Mouse (Mus musculus) MEL (cell line): ENCODE data around the gene Tiam1. TPM values are rescaled to one million over a fixed set of nuclear protein-coding genes. Genes with fewer than 3 reads are reported as not detected.

Experiments used
- DNase-seq: peaks from one replicate; pipeline ENCODE4 v3.0.0; 2011; ENCODE audit warnings: low read depth, low spot score
- H3K27ac ChIP-seq: 2 replicates; pipeline ENCODE4 v1.5.1; 2012; ENCODE audit warnings: low read depth, mild to moderate bottlenecking, control low read depth, low read length, moderate library complexity; ENCODE audit not compliant: control insufficient read depth
- H3K27me3 ChIP-seq, 2 experiments: fragments of 150-350 bp in 1 of 2; sonication (generic) in 1 of 2; 2 replicates each; pipeline ENCODE4 v1.6.1; 2012; ENCODE audit warnings: low read length in 2 of 2, mild to moderate bottlenecking in 2 of 2, improper control_type of control experiment in 1 of 2, moderate library complexity in 1 of 2; ENCODE audit not compliant: insufficient read depth in 2 of 2, control insufficient read depth in 1 of 2
- H3K36me3 ChIP-seq, 2 experiments: 2 replicates each; pipeline ENCODE4 v1.6.1; 2012 to 2014; ENCODE audit warnings: low read length in 2 of 2, improper control_type of control experiment in 1 of 2, inconsistent platforms in 1 of 2, mild to moderate bottlenecking in 1 of 2; ENCODE audit not compliant: insufficient read depth in 2 of 2, control insufficient read depth in 1 of 2
- H3K4me1 ChIP-seq, 2 experiments: fragments of 150-350 bp in 1 of 2; sonication (generic) in 1 of 2; 2 replicates each; pipeline ENCODE4 v1.6.1; 2012; ENCODE audit warnings: low read length in 2 of 2, improper control_type of control experiment in 1 of 2, mild to moderate bottlenecking in 1 of 2; ENCODE audit not compliant: insufficient read depth in 2 of 2, control insufficient read depth in 1 of 2
- H3K4me3 ChIP-seq, 2 experiments: fragments of 150-350 bp in 1 of 2; sonication (generic) in 1 of 2; 2 replicates each; pipeline ENCODE4 v1.5.1; 2012; ENCODE audit warnings: low read depth in 2 of 2, low read length in 2 of 2, mild to moderate bottlenecking in 2 of 2, moderate library complexity in 2 of 2, control low read depth in 1 of 2, improper control_type of control experiment in 1 of 2; ENCODE audit not compliant: control insufficient read depth in 1 of 2, insufficient read depth in 1 of 2
- H3K79me2 ChIP-seq: 2 replicates; pipeline ENCODE4 v1.6.1; 2012; ENCODE audit warnings: mild to moderate bottlenecking, low read length, moderate library complexity; ENCODE audit not compliant: control insufficient read depth, poor library complexity, insufficient read depth
- H3K9ac ChIP-seq: 2 replicates; pipeline ENCODE4 v1.6.1; 2012; ENCODE audit warnings: low read depth, mild to moderate bottlenecking, control low read depth, low read length, moderate library complexity; ENCODE audit not compliant: control insufficient read depth, poor library complexity, severe bottlenecking
- H3K9me3 ChIP-seq: fragments of 150-350 bp; sonication (generic); replicated peaks from 2 replicates; pipeline ENCODE4 v1.6.1; 2012; ENCODE audit warnings: mild to moderate bottlenecking, low read length, improper control_type of control experiment, moderate library complexity; ENCODE audit not compliant: insufficient read depth
- BHLHE40 ChIP-seq: IDR thresholded peaks from 2 replicates; pipeline ENCODE4 v1.6.1; 2012; ENCODE audit warnings: low read depth, mild to moderate bottlenecking, inconsistent platforms, low read length, improper control_type of control experiment, borderline replicate concordance
- CHD1 ChIP-seq: IDR thresholded peaks from 2 replicates; pipeline ENCODE4 v1.6.1; 2012; ENCODE audit warnings: low read depth, mild to moderate bottlenecking, inconsistent platforms, low read length, improper control_type of control experiment
- EP300 ChIP-seq, 2 experiments: IDR thresholded peaks; 2 replicates each; pipeline ENCODE4 v1.6.1; 2011; ENCODE audit warnings: improper control_type of control experiment in 2 of 2, low read length in 2 of 2, low read depth in 1 of 2, mild to moderate bottlenecking in 1 of 2
- GABPA ChIP-seq: IDR thresholded peaks from 2 replicates; pipeline ENCODE4 v1.6.1; 2012; ENCODE audit warnings: low read depth, mild to moderate bottlenecking, inconsistent platforms, low read length, improper control_type of control experiment, moderate library complexity
- HCFC1 ChIP-seq: IDR thresholded peaks from 2 replicates; pipeline ENCODE4 v1.6.1; 2012; ENCODE audit warnings: low read depth, mild to moderate bottlenecking, inconsistent platforms, low read length, improper control_type of control experiment, moderate library complexity
- MAFK ChIP-seq: IDR thresholded peaks from 2 replicates; pipeline ENCODE4 v1.6.1; 2011; ENCODE audit warnings: low read depth, mild to moderate bottlenecking, low read length, improper control_type of control experiment, borderline replicate concordance
- MAZ ChIP-seq: IDR thresholded peaks from 2 replicates; pipeline ENCODE4 v1.6.1; 2012; ENCODE audit warnings: low read depth, mild to moderate bottlenecking, inconsistent platforms, low read length, improper control_type of control experiment
- MEF2A ChIP-seq: IDR thresholded peaks from 2 replicates; pipeline ENCODE4 v1.6.1; 2014; ENCODE audit warnings: low read depth, mild to moderate bottlenecking, inconsistent platforms, low read length, improper control_type of control experiment; ENCODE audit not compliant: poor library complexity, insufficient replicate concordance, severe bottlenecking; ENCODE audit errors: extremely low read depth
- MXI1 ChIP-seq: IDR thresholded peaks from 2 replicates; pipeline ENCODE4 v1.6.1; 2011; ENCODE audit warnings: mild to moderate bottlenecking, low read depth, low read length, improper control_type of control experiment
- POLR2A ChIP-seq, 2 experiments: IDR thresholded peaks; 2 replicates each; pipeline ENCODE4 v1.6.1; 2011 to 2012; ENCODE audit warnings: low read length in 2 of 2, mild to moderate bottlenecking in 2 of 2, control low read depth in 1 of 2, improper control_type of control experiment in 1 of 2, low read depth in 1 of 2, moderate library complexity in 1 of 2; ENCODE audit not compliant: control insufficient read depth in 1 of 2, insufficient read depth in 1 of 2, poor library complexity in 1 of 2
- POLR2AphosphoS2 ChIP-seq: IDR thresholded peaks from 2 replicates; pipeline ENCODE4 v1.6.1; 2011; ENCODE audit warnings: low read length, improper control_type of control experiment
- SMC3 ChIP-seq: IDR thresholded peaks from 2 replicates; pipeline ENCODE4 v1.6.1; 2011; ENCODE audit warnings: low read depth, low read length, improper control_type of control experiment
- TBP ChIP-seq: IDR thresholded peaks from 2 replicates; pipeline ENCODE4 v1.8.0; 2011; ENCODE audit warnings: low read depth, low read length, improper control_type of control experiment
- UBTF ChIP-seq: IDR thresholded peaks from 2 replicates; pipeline ENCODE4 v1.6.1; 2012; ENCODE audit warnings: low read depth, mild to moderate bottlenecking, inconsistent platforms, low read length, improper control_type of control experiment, moderate library complexity, borderline replicate concordance; ENCODE audit not compliant: insufficient read depth
- USF1 ChIP-seq: IDR thresholded peaks from 2 replicates; pipeline ENCODE4 v1.6.1; 2014; ENCODE audit warnings: low read depth, mild to moderate bottlenecking, inconsistent platforms, low read length, improper control_type of control experiment, moderate library complexity
- polyA plus RNA-seq, 2 experiments: library from polyadenylated mRNA; stranded (reverse) in 1 of 2; unstranded in 1 of 2; fragments of >175 nt in 1 of 2; fragments of >200 nt in 1 of 2; gene quantifications; 2 replicates each; pipeline versions ENCODE4 v1.2.1 to v1.2.4; 2012; ENCODE audit warnings: low replicate concordance in 2 of 2, low read depth in 1 of 2; ENCODE audit not compliant: insufficient read length in 2 of 2, insufficient read depth in 1 of 2, missing spikeins in 1 of 2
- total RNA-seq: library from RNA; depleted of rRNA; stranded (reverse); fragments of 300-350 nt; gene quantifications from 2 replicates; pipeline ENCODE4 v1.2.3, GENCODE M21; 2012

Tiam1 gene
- total and polyA plus RNA-seq, 3 experiments, result 15.0 to 23.9 (median 19.9) TPM

DNA sequence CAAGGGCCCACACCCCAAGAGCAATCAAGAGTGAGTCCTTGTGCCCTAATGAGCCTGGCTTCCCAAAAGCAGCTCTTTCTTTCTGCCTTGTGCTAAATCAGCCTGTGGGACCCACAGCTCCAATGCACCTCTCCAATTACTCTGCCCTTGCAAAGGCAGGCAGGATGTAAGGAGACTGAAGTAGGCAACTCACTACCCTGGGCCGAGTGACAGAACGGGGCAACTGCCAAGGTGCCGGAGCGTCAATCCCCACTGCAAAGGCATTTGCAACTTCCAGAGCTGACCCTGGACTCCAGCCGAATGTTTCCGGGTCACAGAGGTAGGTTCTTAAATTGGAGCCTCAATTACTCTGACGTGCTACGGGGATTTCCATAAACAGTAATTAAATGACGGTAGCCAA, 257.9 kb downstream of the Tiam1 start:
- TF ChIP-seq MEF2A, result no peak
- TF ChIP-seq HCFC1, result no peak
- Histone ChIP-seq H3K4me1 (peaks cover 0 to 14% of the 10 kb centered on the region in 2 experiments; a peak in 2 of 4 replicates), H3K27me3 (no peaks in the 10 kb centered on the region), H3K9ac (no peak overlapping the region), H3K79me2 (no peaks in the 10 kb centered on the region), H3K36me3 (peaks cover 0 to 3% of the 10 kb centered on the region in 2 experiments), H3K27ac (no peak overlapping the region), H3K9me3 (no peaks in the 10 kb centered on the region), H3K4me3 (no peak overlapping the region)
- no peak for DNase-seq

- Histone ChIP-seq H3K27ac (no peak overlapping the region), H3K9ac (no peak overlapping the region), H3K36me3 (no peaks in the 10 kb centered on the region; a peak in 2 of 4 replicates), H3K79me2 (no peaks in the 10 kb centered on the region), H3K4me3 (no peak overlapping the region), H3K4me1 (no peaks in the 10 kb centered on the region), H3K9me3 (no peaks in the 10 kb centered on the region), H3K27me3 (no peaks in the 10 kb centered on the region)
- peak; percentile 37 for DNase-seq
- TF ChIP-seq MAFK (peak; percentile 83), TBP (no peak), CHD1 (no peak)
Measured at GRCm38 (mm10) chr16:89883897-89884296, 259.7 kb downstream of the Tiam1 start.

- DNase-seq, result no peak
- H3K9ac ChIP-seq, result no peak overlapping the region
- TF ChIP-seq POLR2AphosphoS2 (no peak), CHD1 (no peak), EP300 (IDR thresholded peaks at IDR 0.05; ENCODE audit: low read depth in 1 of 2, low read length in 2 of 2) (no peak), USF1 (no peak), MAZ (no peak), MXI1 (no peak), POLR2A (IDR thresholded peaks at IDR 0.05; ENCODE audit: control insufficient read depth in 1 of 2, insufficient read depth in 1 of 2, low read depth in 1 of 2, low read length in 2 of 2, poor library complexity in 1 of 2) (no peak), SMC3 (no peak), GABPA (no peak), UBTF (no peak), MAFK (no peak), BHLHE40 (no peak), HCFC1 (no peak)
- no peaks in the 10 kb centered on the region for H3K27me3 ChIP-seq
- H3K4me3 ChIP-seq, result no peak overlapping the region
- H3K4me1 ChIP-seq, result no peaks in the 10 kb centered on the region
- H3K27ac ChIP-seq, result no peak overlapping the region
- no peaks in the 10 kb centered on the region for H3K9me3 ChIP-seq
- no peaks in the 10 kb centered on the region; a peak in 2 of 4 replicates for H3K36me3 ChIP-seq
- no peaks in the 10 kb centered on the region for H3K79me2 ChIP-seq
Measured at GRCm38 (mm10) chr16:89882477-89883234, 260.9 kb downstream of the Tiam1 start.
